ENCODE assay signal across 14 mouse cellular contexts in genomic region chr1:187348053-187348820, GRCm38 (mm10).
DNase-seq lines count a peak whose midpoint lies in the region; ATAC-seq and TF ChIP-seq lines count a peak whose summit lies in the region.
"Had no signal": no experiment of that assay in that cellular context is flagged by ENCODE, and none has a peak within 500 bp of the region (broad histone marks: within the 10 kb centered on the region; RNA-seq: fewer than 3 reads in every experiment).

No protein-coding gene starts in this region.

- H3K36me3 ChIP-seq in liver, embryonic 14.5 days (replicated peaks; ENCODE audit: control insufficient read depth, insufficient read depth, low read depth): no peaks in the 10 kb centered on the region
- 0 out of 2 replicates have a peak, but pooled peaks cover 8% of the 10 kb centered on the region for H3K36me3 ChIP-seq in neural tube, embryonic 15.5 days

- H3K4me3 ChIP-seq in liver, embryonic 14.5 days (ENCODE audit: insufficient read depth in 1 of 2, low read depth in 2 of 2, low read length in 2 of 2): no peak overlapping the region
- H3K4me3 ChIP-seq in neural tube, embryonic 15.5 days (replicated peaks): no peak overlapping the region
- H3K4me3 ChIP-seq: forebrain, embryonic 12.5 days; heart, adult 2 months; limb, embryonic 13.5 days had no signal

- H3K4me1 ChIP-seq in liver, embryonic 14.5 days (replicated peaks; ENCODE audit: control insufficient read depth in 2 of 2, insufficient read depth in 2 of 2, low read length in 1 of 2): peaks cover 0 to 6% of the 10 kb centered on the region in 2 experiments; a peak in 2 of 4 replicates
- no peaks in the 10 kb centered on the region for H3K4me1 ChIP-seq in neural tube, embryonic 15.5 days
- H3K4me1 ChIP-seq: forebrain, embryonic 12.5 days; limb, embryonic 13.5 days had no signal

- H3K9me3 ChIP-seq in liver, embryonic 14.5 days (ENCODE audit: control insufficient read depth, low read length): no peaks in the 10 kb centered on the region
- no peaks in the 10 kb centered on the region for H3K9me3 ChIP-seq in neural tube, embryonic 15.5 days (replicated peaks)
- H3K9me3 ChIP-seq: forebrain, embryonic 12.5 days; limb, embryonic 13.5 days had no signal

- intact Hi-C loops in left cerebral cortex, postnatal 4 days (cut with DNase I): no loop called here

- no peaks in the 10 kb centered on the region for H3K27me3 ChIP-seq in liver, embryonic 14.5 days (ENCODE audit: control insufficient read depth, insufficient read depth, low read length)
- H3K27me3 ChIP-seq in neural tube, embryonic 15.5 days (replicated peaks): no peaks in the 10 kb centered on the region
- H3K27me3 ChIP-seq: forebrain, embryonic 12.5 days; limb, embryonic 13.5 days had no signal

- no peak for TF ChIP-seq CTCF in liver, embryonic 14.5 days (IDR thresholded peaks at IDR 0.05; ENCODE audit: low read depth)

- no peak overlapping the region for H3K4me2 ChIP-seq in liver, embryonic 14.5 days (ENCODE audit: low read depth)
- H3K4me2 ChIP-seq in neural tube, embryonic 15.5 days: no peak overlapping the region
- H3K4me2 ChIP-seq: forebrain, embryonic 12.5 days; limb, embryonic 13.5 days had no signal

- H3K27ac ChIP-seq in liver, embryonic 14.5 days: no peak overlapping the region
- H3K27ac ChIP-seq in neural tube, embryonic 15.5 days (replicated peaks): no peak overlapping the region
- H3K27ac ChIP-seq: forebrain, embryonic 12.5 days; heart, adult 2 months; limb, embryonic 13.5 days had no signal

- WGBS in liver, embryonic 14.5 days (ENCODE audit: insufficient replicate concordance): 42% methylated on average over 26 of the region's 26 CpGs
- 96% methylated on average over 26 of the region's 26 CpGs for WGBS in neural tube, embryonic 15.5 days

- no peak for TF ChIP-seq EP300 in liver, embryonic 14.5 days (IDR thresholded peaks at IDR 0.05; ENCODE audit: low read depth)

- DNase-seq in liver, embryonic 14.5 days (ENCODE audit: low read depth in 3 of 3, low spot score in 3 of 3): no peak
- peak; percentile 16 to 26 for DNase-seq in spleen, adult 18-20 months
- peak; percentile 70 for DNase-seq in thymus, postnatal 4 days
- DNase-seq in left cerebral cortex, postnatal 4 days: no peak
- DNase-seq in layer of hippocampus, adult 18-20 months (ENCODE audit: low spot score in 2 of 2): no peak
- DNase-seq: cerebellum, adult 9-11 months; heart, adult 2 months; kidney, postnatal 25 days; layer of hippocampus, postnatal 36 days; right cerebral cortex, postnatal 14 days had no signal

- no peak overlapping the region for H3K9ac ChIP-seq in liver, embryonic 14.5 days (replicated peaks)
- H3K9ac ChIP-seq in neural tube, embryonic 15.5 days (replicated peaks): no peak overlapping the region
- H3K9ac ChIP-seq: forebrain, embryonic 12.5 days; limb, embryonic 13.5 days had no signal

- ATAC-seq in common myeloid progenitor, adult 5-6 weeks (replicated peaks; ENCODE audit: low read depth, poor library complexity, severe bottlenecking): peak; percentile 69
- ATAC-seq in liver, embryonic 14.5 days (ENCODE audit: insufficient read depth): peak; percentile 32
- ATAC-seq in neural tube, embryonic 15.5 days (ENCODE audit: low FRiP score): no peak

Comparison
In these comparisons a context has a peak if more than half of its experiments do, and no peak if none do; other contexts are left out.
1. DNase-seq: peak in spleen, adult 18-20 months (2 of 2) and thymus, postnatal 4 days (single experiment); none in liver, embryonic 14.5 days (0 of 3), left cerebral cortex, postnatal 4 days (single experiment) and layer of hippocampus, adult 18-20 months (0 of 2).